Mouse (Mus musculus): Measurements from ENCODE around the gene Kremen1. TPM values are rescaled to one million over a fixed set of nuclear protein-coding genes. Genes with fewer than 3 reads are reported as not detected.

Kremen1 gene
- polyA plus RNA-seq, 1 experiment: 170 TPM

- H3K36me3 ChIP-seq (ENCODE audit: control insufficient read depth, insufficient read depth, low read length): no peaks in the 10 kb centered on the region
- WGBS: 36% methylated on average over 6 of the region's 6 CpGs
- no peak overlapping the region for H3K4me3 ChIP-seq (ENCODE audit: control insufficient read depth, insufficient read depth, low read length)
- H3K4me1 ChIP-seq (replicated peaks; ENCODE audit: control insufficient read depth, insufficient read depth, low read length): peaks cover 54% of the 10 kb centered on the region
- H3K27me3 ChIP-seq (ENCODE audit: control insufficient read depth, insufficient read depth, low read length): no peaks in the 10 kb centered on the region
- DNase-seq: no peak
- TF ChIP-seq CTCF (IDR thresholded peaks at IDR 0.05; ENCODE audit: borderline replicate concordance, control insufficient read depth, extremely low read depth, insufficient read depth, low read length, poor library complexity) (no peak), POLR2A (IDR thresholded peaks at IDR 0.05; ENCODE audit: control insufficient read depth, extremely low read depth, insufficient read depth, low read length, poor library complexity) (no peak)
- H3K27ac ChIP-seq (ENCODE audit: control insufficient read depth, insufficient read depth, low read length): peak overlapping the region; percentile 3; the same call in 1 of the 2 replicates
Measured at GRCm38 (mm10) chr11:5251112-5251511, 10.2 kb downstream of the Kremen1 start.

GRCm38 (mm10) chr11:5248200-5248599 lies 13.2 kb downstream of the Kremen1 start:
- DNase-seq: no peak
- Histone ChIP-seq H3K36me3 (ENCODE audit: control insufficient read depth, insufficient read depth, low read length) (peaks cover 6% of the 10 kb centered on the region), H3K27ac (ENCODE audit: control insufficient read depth, insufficient read depth, low read length) (peak overlapping the region; percentile 93), H3K4me1 (replicated peaks; ENCODE audit: control insufficient read depth, insufficient read depth, low read length) (peaks cover 58% of the 10 kb centered on the region), H3K27me3 (ENCODE audit: control insufficient read depth, insufficient read depth, low read length) (no peaks in the 10 kb centered on the region), H3K4me3 (ENCODE audit: control insufficient read depth, insufficient read depth, low read length) (no peak overlapping the region)
- WGBS: 65% methylated on average over 2 of the region's 2 CpGs
- TF ChIP-seq POLR2A (IDR thresholded peaks at IDR 0.05; ENCODE audit: control insufficient read depth, extremely low read depth, insufficient read depth, low read length, poor library complexity) (no peak), CTCF (IDR thresholded peaks at IDR 0.05; ENCODE audit: borderline replicate concordance, control insufficient read depth, extremely low read depth, insufficient read depth, low read length, poor library complexity) (no peak)

- no peak for DNase-seq
- peaks cover 31% of the 10 kb centered on the region for H3K36me3 ChIP-seq (ENCODE audit: control insufficient read depth, insufficient read depth, low read length)
- no peaks in the 10 kb centered on the region for H3K27me3 ChIP-seq (ENCODE audit: control insufficient read depth, insufficient read depth, low read length)
- WGBS: 92% methylated on average over 7 of the region's 7 CpGs
- no peak for TF ChIP-seq POLR2A (IDR thresholded peaks at IDR 0.05; ENCODE audit: control insufficient read depth, extremely low read depth, insufficient read depth, low read length, poor library complexity)
- no peak for TF ChIP-seq CTCF (IDR thresholded peaks at IDR 0.05; ENCODE audit: borderline replicate concordance, control insufficient read depth, extremely low read depth, insufficient read depth, low read length, poor library complexity)
- H3K27ac ChIP-seq (ENCODE audit: control insufficient read depth, insufficient read depth, low read length): no peak overlapping the region
- H3K4me1 ChIP-seq (replicated peaks; ENCODE audit: control insufficient read depth, insufficient read depth, low read length): peaks cover 45% of the 10 kb centered on the region
- no peak overlapping the region for H3K4me3 ChIP-seq (ENCODE audit: control insufficient read depth, insufficient read depth, low read length)
Measured at GRCm38 (mm10) chr11:5245431-5245830, 15.9 kb downstream of the Kremen1 start.

GRCm38 (mm10) chr11:5244749-5245130 lies 16.6 kb downstream of the Kremen1 start:
- whole genome bisulfite sequencing: 72% methylated on average over 8 of the region's 8 CpGs
- Histone ChIP-seq H3K27me3 (ENCODE audit: control insufficient read depth, insufficient read depth, low read length) (no peaks in the 10 kb centered on the region), H3K36me3 (ENCODE audit: control insufficient read depth, insufficient read depth, low read length) (peaks cover 34% of the 10 kb centered on the region), H3K4me1 (replicated peaks; ENCODE audit: control insufficient read depth, insufficient read depth, low read length) (peaks cover 46% of the 10 kb centered on the region), H3K4me3 (ENCODE audit: control insufficient read depth, insufficient read depth, low read length) (no peak overlapping the region), H3K27ac (ENCODE audit: control insufficient read depth, insufficient read depth, low read length) (no peak overlapping the region)
- no peak for DNase-seq
- TF ChIP-seq POLR2A (IDR thresholded peaks at IDR 0.05; ENCODE audit: control insufficient read depth, extremely low read depth, insufficient read depth, low read length, poor library complexity) (no peak), CTCF (IDR thresholded peaks at IDR 0.05; ENCODE audit: borderline replicate concordance, control insufficient read depth, extremely low read depth, insufficient read depth, low read length, poor library complexity) (no peak)

GRCm38 (mm10) chr11:5243812-5244748 lies 17.3 kb downstream of the Kremen1 start:
- no peak for DNase-seq
- Histone ChIP-seq H3K4me3 (ENCODE audit: control insufficient read depth, insufficient read depth, low read length) (no peak overlapping the region), H3K4me1 (replicated peaks; ENCODE audit: control insufficient read depth, insufficient read depth, low read length) (peaks cover 49% of the 10 kb centered on the region), H3K27ac (ENCODE audit: control insufficient read depth, insufficient read depth, low read length) (peak overlapping the region; percentile 24; the same call in 1 of the 2 replicates), H3K27me3 (ENCODE audit: control insufficient read depth, insufficient read depth, low read length) (no peaks in the 10 kb centered on the region), H3K36me3 (ENCODE audit: control insufficient read depth, insufficient read depth, low read length) (peaks cover 34% of the 10 kb centered on the region)
- TF ChIP-seq CTCF (IDR thresholded peaks at IDR 0.05; ENCODE audit: borderline replicate concordance, control insufficient read depth, extremely low read depth, insufficient read depth, low read length, poor library complexity): 0 out of 2 replicates have a peak, but pooled peaks have one; percentile 11
- no peak for TF ChIP-seq POLR2A (IDR thresholded peaks at IDR 0.05; ENCODE audit: control insufficient read depth, extremely low read depth, insufficient read depth, low read length, poor library complexity)
- WGBS: 81% methylated on average over 24 of the region's 24 CpGs

GRCm38 (mm10) chr11:5243208-5243607 lies 18.1 kb downstream of the Kremen1 start:
- Histone ChIP-seq H3K27ac (ENCODE audit: control insufficient read depth, insufficient read depth, low read length) (no peak overlapping the region), H3K4me1 (replicated peaks; ENCODE audit: control insufficient read depth, insufficient read depth, low read length) (peaks cover 45% of the 10 kb centered on the region), H3K4me3 (ENCODE audit: control insufficient read depth, insufficient read depth, low read length) (no peak overlapping the region), H3K36me3 (ENCODE audit: control insufficient read depth, insufficient read depth, low read length) (peaks cover 43% of the 10 kb centered on the region), H3K27me3 (ENCODE audit: control insufficient read depth, insufficient read depth, low read length) (no peaks in the 10 kb centered on the region)
- no peak for DNase-seq
- whole genome bisulfite sequencing: 97% methylated on average over 7 of the region's 7 CpGs
- TF ChIP-seq POLR2A (IDR thresholded peaks at IDR 0.05; ENCODE audit: control insufficient read depth, extremely low read depth, insufficient read depth, low read length, poor library complexity): no peak
- TF ChIP-seq CTCF (IDR thresholded peaks at IDR 0.05; ENCODE audit: borderline replicate concordance, control insufficient read depth, extremely low read depth, insufficient read depth, low read length, poor library complexity): no peak
